Mouse (Mus musculus) hindbrain, embryonic 15.5 days (tissue): ENCODE results near the gene Neu2. TPM values are rescaled to one million over a fixed set of nuclear protein-coding genes. Genes with fewer than 3 reads are reported as not detected.

Experiments used
- ATAC-seq: fragments of 200-750 bp; cut with Nextera tagmentation; 2 replicates; pipeline ENCODE4 v1.8.0; 2017; ENCODE audit warnings: low read depth, moderate number of reproducible peaks, moderate TSS enrichment; ENCODE audit not compliant: low FRiP score
- H3K27ac ChIP-seq: fragments of 300-500 bp; sonication (generic); replicated peaks from 2 replicates; pipeline ENCODE4 v1.5.1; 2015; ENCODE audit warnings: mild to moderate bottlenecking, inconsistent platforms
- H3K27me3 ChIP-seq: fragments of 300-500 bp; sonication (generic); 2 replicates; pipeline ENCODE4 v1.6.1; 2015; ENCODE audit warnings: control low read depth, inconsistent platforms
- H3K36me3 ChIP-seq: fragments of 300-500 bp; sonication (generic); 2 replicates; pipeline ENCODE4 v1.6.1; 2015; ENCODE audit warnings: control low read depth, inconsistent platforms
- H3K4me1 ChIP-seq: fragments of 300-500 bp; sonication (generic); replicated peaks from 2 replicates; pipeline ENCODE4 v1.6.1; 2015; ENCODE audit warnings: control low read depth, inconsistent platforms
- H3K4me2 ChIP-seq: fragments of 300-500 bp; sonication (generic); 2 replicates; pipeline ENCODE4 v1.6.1; 2015; ENCODE audit warnings: moderate library complexity, mild to moderate bottlenecking, inconsistent platforms
- H3K4me3 ChIP-seq: fragments of 300-500 bp; sonication (generic); 2 replicates; pipeline ENCODE4 v1.5.1; 2015; ENCODE audit warnings: mild to moderate bottlenecking, inconsistent platforms
- H3K9ac ChIP-seq: fragments of 300-500 bp; sonication (generic); 2 replicates; pipeline ENCODE4 v1.6.1; 2015; ENCODE audit warnings: inconsistent platforms
- H3K9me3 ChIP-seq: fragments of 300-500 bp; sonication (generic); 2 replicates; pipeline ENCODE4 v1.6.1; 2016; ENCODE audit warnings: control low read depth, inconsistent platforms
- WGBS: fragments of 180-500 bp; shearing (Covaris S2); methylation state at CpG from one replicate; pipeline ENCODE4 v1.1.7; 2015; 5-methylcytosine and 5-hydroxymethylcytosine counted together
- polyA plus RNA-seq: library from polyadenylated mRNA; unstranded; fragments of >200 nt; fragmentation: Nextera tagmentation; extraction: Ambion mirVana; gene quantifications from 2 replicates; pipeline ENCODE4 v1.2.1, GENCODE M21; 2015

Neu2 gene
- polyA plus RNA-seq, 1 experiment from 2014 or later: 0.73 TPM

DNA sequence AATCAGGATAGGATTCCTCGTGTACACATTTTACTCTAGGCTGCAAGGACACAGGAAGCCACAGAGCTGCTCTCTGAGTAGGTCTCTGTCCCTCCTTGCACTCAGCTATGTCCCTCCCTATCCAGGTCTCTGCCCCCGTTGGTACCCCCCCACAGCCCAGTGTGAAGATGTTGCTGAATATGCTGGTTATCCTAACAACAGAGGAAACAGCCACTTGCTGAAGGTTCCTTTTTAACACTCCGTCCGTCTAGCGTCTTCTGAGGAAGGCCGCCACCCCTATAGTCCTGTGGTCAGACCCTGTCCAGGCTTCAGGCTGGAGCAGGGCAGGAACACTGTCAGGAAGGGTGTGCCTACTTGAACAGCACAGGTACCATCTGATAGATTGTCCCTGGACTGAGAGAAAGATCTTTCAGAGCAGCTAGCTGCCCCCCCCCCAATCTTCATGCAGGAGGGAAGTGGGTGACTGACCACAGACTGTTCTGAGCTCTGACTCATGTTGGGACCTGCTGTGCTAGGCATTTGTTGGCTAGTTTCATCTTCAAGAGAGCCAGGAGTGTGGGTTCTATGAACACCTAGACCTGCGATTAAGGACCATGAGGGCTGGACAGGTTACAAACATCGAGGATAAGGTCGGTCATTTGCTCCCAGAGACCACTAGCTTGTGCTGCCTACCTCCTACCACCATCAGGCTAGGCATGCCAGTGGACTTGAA is 111.6 kb downstream of the Neu2 start:
- Histone ChIP-seq H3K4me3 (no peak overlapping the region), H3K27me3 (no peaks in the 10 kb centered on the region), H3K27ac (no peak overlapping the region), H3K9me3 (no peaks in the 10 kb centered on the region), H3K4me1 (no peaks in the 10 kb centered on the region), H3K4me2 (0 out of 2 replicates have a peak overlapping the region, but pooled peaks have one; percentile 19), H3K36me3 (no peaks in the 10 kb centered on the region), H3K9ac (no peak overlapping the region)
- WGBS: 88% methylated on average over 9 of the region's 9 CpGs
- ATAC-seq: no peak

- no peak overlapping the region for H3K9ac ChIP-seq
These were observed 112.2 kb downstream of the Neu2 start for GRCm38 (mm10) chr1:87621858-87622279.

GRCm38 (mm10) chr1:87623977-87624666 is 114.4 kb downstream of the Neu2 start:
- WGBS: 81% methylated on average over 1 of the region's 1 CpGs
- Histone ChIP-seq H3K9me3 (no peaks in the 10 kb centered on the region), H3K4me3 (no peak overlapping the region), H3K4me1 (no peaks in the 10 kb centered on the region), H3K27ac (no peak overlapping the region), H3K9ac (no peak overlapping the region), H3K36me3 (no peaks in the 10 kb centered on the region), H3K4me2 (no peak overlapping the region), H3K27me3 (no peaks in the 10 kb centered on the region)
- no peak for ATAC-seq

More at GRCm38 (mm10) chr1:87621858-87622279, 112.2 kb downstream of the Neu2 start:
- H3K27ac ChIP-seq: no peak overlapping the region
- H3K4me2 ChIP-seq: no peak overlapping the region
- ATAC-seq: peak; percentile 81
- no peak overlapping the region for H3K4me3 ChIP-seq
- WGBS: 55% methylated on average over 3 of the region's 3 CpGs
- H3K36me3 ChIP-seq: no peaks in the 10 kb centered on the region
- no peaks in the 10 kb centered on the region for H3K27me3 ChIP-seq
- no peaks in the 10 kb centered on the region for H3K9me3 ChIP-seq
- H3K4me1 ChIP-seq: no peaks in the 10 kb centered on the region

DNA sequence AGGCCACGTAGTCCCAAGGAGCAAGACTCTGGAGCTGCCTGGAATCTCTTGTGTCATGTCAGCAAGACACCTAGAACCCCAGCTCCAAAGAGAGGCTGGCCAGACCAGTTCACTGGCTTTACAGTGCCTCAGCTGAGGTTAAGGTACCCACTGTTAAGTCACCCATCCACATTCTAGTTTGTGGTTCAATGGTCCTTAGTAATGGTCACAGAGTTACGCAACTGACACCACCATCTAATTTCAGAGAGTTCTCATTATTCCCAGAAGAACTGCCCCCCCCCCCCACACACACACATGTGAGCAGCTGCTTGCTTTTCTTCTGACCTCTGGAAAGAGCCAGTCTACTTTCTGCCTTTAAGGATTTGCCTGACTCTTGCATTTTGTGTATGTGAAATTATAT is 115.1 kb downstream of the Neu2 start:
- H3K27ac ChIP-seq: no peak overlapping the region
- H3K4me2 ChIP-seq: no peak overlapping the region
- no peak for ATAC-seq
- no peak overlapping the region for H3K9ac ChIP-seq
- H3K4me1 ChIP-seq: no peaks in the 10 kb centered on the region
- H3K9me3 ChIP-seq: no peaks in the 10 kb centered on the region
- H3K27me3 ChIP-seq: no peaks in the 10 kb centered on the region
- H3K36me3 ChIP-seq: no peaks in the 10 kb centered on the region
- H3K4me3 ChIP-seq: no peak overlapping the region
- WGBS: 92% methylated on average over 2 of the region's 2 CpGs

DNA sequence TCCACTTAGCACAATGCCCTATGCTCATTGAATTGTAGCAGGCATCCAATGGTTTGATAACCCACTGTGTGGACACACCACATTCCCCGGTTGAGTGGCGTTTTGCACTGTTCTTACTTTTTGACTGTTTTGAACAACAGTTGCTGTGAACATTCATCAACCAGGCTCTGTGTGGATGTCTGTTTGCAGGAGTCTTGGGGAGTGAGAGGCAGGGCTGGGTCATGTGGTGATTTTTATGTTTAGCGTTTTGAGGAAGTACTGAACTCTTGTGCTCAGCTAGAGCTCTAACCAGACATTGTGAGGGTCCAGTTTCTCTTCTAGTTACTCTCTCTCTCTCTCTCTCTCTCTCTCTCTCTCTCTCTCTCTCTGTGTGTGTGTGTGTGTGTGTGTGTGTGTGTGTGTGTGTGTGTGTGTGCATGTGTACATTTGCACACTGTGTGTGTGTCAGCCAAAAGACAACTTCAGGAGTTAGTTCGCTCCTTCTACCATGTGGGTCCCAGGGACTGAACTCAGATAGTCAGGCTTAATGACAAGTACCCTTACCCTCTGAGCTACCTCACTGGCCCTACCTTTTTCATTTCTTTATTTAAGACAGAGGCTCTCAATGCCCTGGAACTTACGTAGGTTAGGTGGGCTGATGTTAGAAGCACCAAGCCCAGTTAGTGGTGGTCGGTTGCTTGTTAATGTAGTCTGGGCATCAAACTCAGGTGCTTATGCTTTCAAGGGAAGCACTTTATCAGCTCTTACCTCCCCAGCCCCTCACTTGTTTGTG is 115.8 kb downstream of the Neu2 start:
- Histone ChIP-seq H3K27ac (no peak overlapping the region), H3K9me3 (no peaks in the 10 kb centered on the region), H3K4me2 (no peak overlapping the region), H3K4me1 (no peaks in the 10 kb centered on the region), H3K4me3 (no peak overlapping the region), H3K36me3 (no peaks in the 10 kb centered on the region), H3K27me3 (no peaks in the 10 kb centered on the region), H3K9ac (no peak overlapping the region)
- ATAC-seq: no peak
- 81% methylated on average over 6 of the region's 6 CpGs for WGBS

GRCm38 (mm10) chr1:87626344-87626743 is 116.7 kb downstream of the Neu2 start:
- ATAC-seq: no peak
- H3K4me2 ChIP-seq: no peak overlapping the region
- no peaks in the 10 kb centered on the region for H3K27me3 ChIP-seq
- no peak overlapping the region for H3K27ac ChIP-seq
- H3K4me3 ChIP-seq: no peak overlapping the region
- no peak overlapping the region for H3K9ac ChIP-seq
- WGBS: 65% methylated on average over 2 of the region's 2 CpGs
- no peaks in the 10 kb centered on the region for H3K36me3 ChIP-seq
- no peaks in the 10 kb centered on the region for H3K4me1 ChIP-seq
- H3K9me3 ChIP-seq: no peaks in the 10 kb centered on the region

GRCm38 (mm10) chr1:87628085-87628484 is 118.4 kb downstream of the Neu2 start:
- ATAC-seq: no peak
- Histone ChIP-seq H3K27me3 (no peaks in the 10 kb centered on the region), H3K4me1 (no peaks in the 10 kb centered on the region), H3K27ac (no peak overlapping the region), H3K9me3 (no peaks in the 10 kb centered on the region), H3K4me2 (no peak overlapping the region), H3K36me3 (no peaks in the 10 kb centered on the region), H3K4me3 (no peak overlapping the region), H3K9ac (no peak overlapping the region)
- WGBS: 76% methylated on average over 2 of the region's 2 CpGs

- Histone ChIP-seq H3K4me1 (no peaks in the 10 kb centered on the region), H3K9me3 (no peaks in the 10 kb centered on the region), H3K36me3 (no peaks in the 10 kb centered on the region), H3K9ac (no peak overlapping the region), H3K27ac (no peak overlapping the region), H3K27me3 (no peaks in the 10 kb centered on the region), H3K4me2 (no peak overlapping the region), H3K4me3 (no peak overlapping the region)
- no peak for ATAC-seq
- WGBS: 86% methylated on average over 10 of the region's 10 CpGs
These were observed 121.9 kb downstream of the Neu2 start for GRCm38 (mm10) chr1:87631584-87631983.

DNA sequence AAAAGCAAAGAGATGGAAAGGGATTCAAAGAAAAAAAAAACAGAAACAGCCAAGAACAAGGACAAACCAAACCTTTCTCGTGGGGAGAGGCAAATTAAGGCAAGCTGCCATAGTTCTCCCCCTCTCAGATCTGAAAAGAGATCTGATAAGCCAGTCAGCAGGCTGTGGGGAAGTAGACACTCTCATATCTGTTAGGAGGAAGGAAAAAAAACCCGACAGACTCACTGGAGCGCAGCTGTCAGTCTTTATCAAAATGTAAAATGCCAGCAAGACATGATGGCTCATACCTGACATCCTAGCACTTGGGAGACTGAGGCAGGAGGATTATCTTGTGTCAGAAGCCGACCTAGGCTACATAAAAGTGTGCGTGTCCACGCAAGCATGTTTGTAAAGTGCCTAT is 122.5 kb downstream of the Neu2 start:
- Histone ChIP-seq H3K27ac (no peak overlapping the region), H3K27me3 (no peaks in the 10 kb centered on the region), H3K4me2 (no peak overlapping the region), H3K4me3 (no peak overlapping the region), H3K4me1 (no peaks in the 10 kb centered on the region), H3K9me3 (no peaks in the 10 kb centered on the region), H3K9ac (no peak overlapping the region), H3K36me3 (no peaks in the 10 kb centered on the region)
- WGBS: 76% methylated on average over 6 of the region's 6 CpGs
- no peak for ATAC-seq

DNA sequence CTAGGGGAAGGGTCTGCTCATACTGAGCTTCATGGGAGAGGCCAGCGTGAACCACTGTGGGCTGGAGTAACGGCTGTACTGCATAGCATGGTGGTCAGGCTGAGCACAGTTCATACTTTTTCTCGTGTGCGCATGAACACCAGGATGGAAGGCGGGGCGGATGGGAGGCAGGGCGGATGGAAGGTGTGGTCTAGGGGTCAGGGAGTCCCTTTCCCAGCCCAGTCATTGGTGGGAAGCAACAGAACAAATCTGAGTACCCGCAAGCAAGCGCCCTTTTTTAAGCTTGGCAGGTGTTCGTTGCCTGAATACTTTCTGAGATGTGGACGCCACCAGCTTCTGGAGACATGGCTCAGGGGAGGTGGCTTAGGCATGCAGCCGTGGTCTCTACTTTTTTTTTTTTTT is 127.0 kb downstream of the Neu2 start:
- no peak overlapping the region for H3K4me2 ChIP-seq
- no peaks in the 10 kb centered on the region for H3K4me1 ChIP-seq
- H3K4me3 ChIP-seq: no peak overlapping the region
- no peak overlapping the region for H3K9ac ChIP-seq
- ATAC-seq: no peak
- no peaks in the 10 kb centered on the region for H3K36me3 ChIP-seq
- no peaks in the 10 kb centered on the region for H3K27me3 ChIP-seq
- no peak overlapping the region for H3K27ac ChIP-seq
- H3K9me3 ChIP-seq: no peaks in the 10 kb centered on the region
- WGBS: 84% methylated on average over 12 of the region's 12 CpGs

GRCm38 (mm10) chr1:87637121-87637877 is 127.6 kb downstream of the Neu2 start:
- Histone ChIP-seq H3K4me3 (no peak overlapping the region), H3K9me3 (no peaks in the 10 kb centered on the region), H3K27me3 (no peaks in the 10 kb centered on the region), H3K9ac (no peak overlapping the region), H3K36me3 (no peaks in the 10 kb centered on the region), H3K27ac (no peak overlapping the region), H3K4me2 (no peak overlapping the region), H3K4me1 (no peaks in the 10 kb centered on the region)
- 0 out of 2 replicates have a peak, but pooled peaks have one; percentile 27 for ATAC-seq
- WGBS: 87% methylated on average over 4 of the region's 4 CpGs
